Mouse (Mus musculus): ENCODE measurements around the gene Acaa1b. TPM values are rescaled to one million over a fixed set of nuclear protein-coding genes. Genes with fewer than 3 reads are reported as not detected.

The Acaa1b gene
- total RNA-seq (2022): 1 to 10 TPM; 1.0 to 2.5 (median 2.0) TPM

DNA sequence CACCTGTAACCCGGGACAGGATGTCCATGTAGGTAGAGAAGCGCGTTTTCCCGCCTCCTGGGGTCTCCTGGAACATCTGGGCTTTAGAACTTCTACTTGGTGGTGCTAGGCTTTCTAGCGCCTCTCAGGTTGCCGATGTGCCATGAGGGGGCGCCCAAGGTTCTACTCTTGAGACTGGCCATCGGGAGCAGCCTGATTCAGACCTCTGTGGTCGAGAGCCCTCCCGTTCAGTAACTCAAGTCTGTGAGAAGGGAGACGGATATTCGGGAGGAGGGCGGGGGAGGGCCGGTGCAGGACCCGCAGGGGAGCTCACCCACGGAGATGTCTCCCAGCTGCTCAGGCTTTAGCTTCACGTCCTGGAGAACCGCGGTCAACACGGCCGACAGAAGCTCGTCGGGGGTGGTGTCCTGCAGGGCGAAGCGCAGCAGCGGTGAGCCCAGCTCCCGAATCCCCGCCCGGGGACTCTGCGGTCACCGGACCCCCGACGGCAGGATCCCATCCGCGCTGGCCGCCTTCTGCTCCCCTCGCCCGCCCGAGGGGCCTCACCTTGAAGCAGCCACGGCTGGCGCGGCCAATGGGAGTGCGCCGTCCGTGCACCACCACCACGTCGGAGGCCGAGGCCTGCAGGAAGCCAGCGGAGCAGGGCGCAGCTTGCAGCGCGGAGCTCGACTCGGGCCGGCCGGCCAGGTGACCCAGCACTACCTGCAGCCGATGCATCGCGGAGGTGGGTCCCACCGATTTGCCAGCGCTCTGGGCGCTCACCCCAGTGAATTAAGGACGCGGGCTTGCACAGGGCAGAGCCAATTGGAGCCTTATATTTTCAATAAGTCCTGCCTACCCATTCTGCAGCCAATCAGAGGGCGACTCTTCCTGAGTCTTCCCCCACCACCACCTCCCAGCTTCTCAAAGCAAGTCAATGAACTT lies at the start of gene Acaa1b:
Gene Acaa1b (minus strand): TSS at position 816 of the 924 bp plus-strand sequence.
- peak in 1 of 2 experiments; percentile 52 for DNase-seq (ENCODE audit: low spot score in 2 of 2)

DNA sequence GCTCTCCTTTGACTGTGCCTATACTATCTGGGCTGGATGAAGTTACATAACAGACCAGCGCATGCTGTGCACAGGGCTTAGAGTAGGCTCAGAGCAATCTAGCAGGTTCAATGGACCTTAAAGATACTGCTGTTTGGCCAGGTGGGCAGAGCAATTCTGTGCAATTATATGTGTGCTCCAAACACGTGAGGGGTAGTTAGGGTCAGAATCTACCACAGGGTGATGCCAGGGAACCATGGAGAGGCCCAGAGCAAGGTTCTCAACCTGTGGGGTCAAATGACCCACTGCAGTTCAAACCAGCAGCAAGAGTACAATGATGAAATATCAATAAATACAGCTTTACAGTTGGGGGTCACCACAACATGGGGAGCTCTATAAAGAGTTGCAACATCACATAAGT lies 49.8 kb upstream of the Acaa1b start:
- no peak for DNase-seq (ENCODE audit: low spot score in 2 of 2)

DNA sequence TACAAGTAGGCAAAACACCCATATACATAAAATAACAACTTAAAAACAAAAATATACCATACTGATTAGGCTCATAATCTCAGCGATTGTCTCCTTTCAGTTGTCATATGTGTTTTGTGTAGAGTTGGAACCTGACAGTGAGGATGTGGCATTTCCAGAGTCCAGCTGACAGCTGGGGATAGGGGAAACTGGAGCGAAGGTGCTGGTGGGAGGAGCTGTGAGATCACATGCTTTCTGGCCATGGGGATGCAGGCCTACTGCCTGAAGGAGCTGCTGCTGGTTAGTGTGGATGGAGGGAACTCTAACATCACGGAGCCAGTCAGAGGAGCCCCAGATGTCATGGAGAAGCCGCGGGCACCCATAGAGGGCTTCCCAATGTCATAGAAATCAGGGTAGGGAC lies 48.9 kb upstream of the Acaa1b start:
- no peak for DNase-seq (ENCODE audit: low spot score in 2 of 2)

GRCm38 (mm10) chr9:119203617-119204016 lies 46.7 kb upstream of the Acaa1b start:
- no peak for DNase-seq (ENCODE audit: low spot score in 2 of 2)

DNA sequence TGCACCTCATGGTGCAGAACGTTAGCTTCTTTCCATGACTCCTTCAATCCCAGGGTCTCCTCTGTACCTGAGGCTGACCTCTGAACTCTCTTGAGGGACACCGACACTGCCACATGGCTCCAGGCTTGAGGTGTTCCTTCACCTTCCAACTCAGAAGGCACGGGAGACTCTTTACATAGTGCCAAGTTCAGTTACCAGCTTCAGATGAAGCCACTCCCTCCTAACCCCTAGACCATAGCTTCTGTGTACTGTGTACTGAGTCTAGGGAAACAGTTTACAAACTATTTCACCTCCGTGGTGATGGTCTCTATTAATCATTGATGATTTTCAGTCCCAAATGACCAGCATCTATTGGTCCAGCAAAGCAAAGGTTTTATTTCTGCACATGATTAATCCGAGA lies 44.8 kb upstream of the Acaa1b start:
- DNase-seq (ENCODE audit: low spot score in 2 of 2): no peak

GRCm38 (mm10) chr9:119199151-119199861 lies 42.4 kb upstream of the Acaa1b start:
- no peak for DNase-seq (ENCODE audit: low spot score in 2 of 2)

- peak in 1 of 2 experiments; percentile 8 for DNase-seq (ENCODE audit: low spot score in 2 of 2)
Observed at GRCm38 (mm10) chr9:119192202-119192990, 35.5 kb upstream of the Acaa1b start.

- no peak for DNase-seq (ENCODE audit: low spot score in 2 of 2)
Observed at GRCm38 (mm10) chr9:119181241-119181728, 24.4 kb upstream of the Acaa1b start.

DNA sequence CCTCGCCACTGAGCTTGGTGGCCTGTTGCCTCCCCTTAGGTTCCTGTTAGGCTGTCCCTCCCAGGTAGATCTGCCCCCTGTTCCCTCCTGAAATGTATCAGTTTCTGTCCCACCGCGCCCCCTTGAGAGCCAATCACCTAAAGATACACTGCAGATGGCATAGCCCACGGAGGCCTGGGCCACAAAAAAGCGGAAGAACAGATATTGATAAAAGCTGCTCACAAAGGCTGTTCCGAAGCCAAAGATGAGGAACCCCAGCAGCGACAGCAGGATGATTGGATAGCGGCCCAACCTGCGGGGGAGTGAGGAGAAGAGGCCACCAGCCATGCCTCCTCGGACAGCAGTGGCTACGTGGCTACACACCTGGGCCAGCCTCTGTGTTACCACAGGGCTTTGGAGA lies 22.4 kb upstream of the Acaa1b start:
- no peak for DNase-seq (ENCODE audit: low spot score in 2 of 2)

DNA sequence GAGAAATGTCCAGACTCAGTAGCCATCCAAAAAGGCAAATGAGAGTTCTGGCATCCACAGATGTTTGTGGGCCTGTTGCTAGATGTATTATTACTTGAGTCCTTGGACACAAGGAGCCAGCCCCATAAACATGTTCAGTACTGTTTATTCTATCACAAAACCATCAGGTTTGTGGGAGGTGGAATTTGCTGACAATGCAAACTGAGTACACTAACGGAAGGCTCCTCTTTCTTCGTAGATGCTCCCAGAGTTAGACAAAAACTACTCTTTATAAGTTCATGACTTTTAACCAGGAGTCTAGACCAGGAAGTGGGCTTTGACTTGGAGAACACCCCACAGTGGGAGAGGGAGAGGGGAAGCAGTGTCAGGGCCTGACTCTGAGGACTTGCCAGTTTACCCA lies 10.7 kb upstream of the Acaa1b start:
- no peak for DNase-seq (ENCODE audit: low spot score in 2 of 2)

GRCm38 (mm10) chr9:119165548-119165947 lies 8.7 kb upstream of the Acaa1b start:
- DNase-seq (ENCODE audit: low spot score in 2 of 2): no peak

GRCm38 (mm10) chr9:119164743-119165142 lies 7.8 kb upstream of the Acaa1b start:
- no peak for DNase-seq (ENCODE audit: low spot score in 2 of 2)

DNA sequence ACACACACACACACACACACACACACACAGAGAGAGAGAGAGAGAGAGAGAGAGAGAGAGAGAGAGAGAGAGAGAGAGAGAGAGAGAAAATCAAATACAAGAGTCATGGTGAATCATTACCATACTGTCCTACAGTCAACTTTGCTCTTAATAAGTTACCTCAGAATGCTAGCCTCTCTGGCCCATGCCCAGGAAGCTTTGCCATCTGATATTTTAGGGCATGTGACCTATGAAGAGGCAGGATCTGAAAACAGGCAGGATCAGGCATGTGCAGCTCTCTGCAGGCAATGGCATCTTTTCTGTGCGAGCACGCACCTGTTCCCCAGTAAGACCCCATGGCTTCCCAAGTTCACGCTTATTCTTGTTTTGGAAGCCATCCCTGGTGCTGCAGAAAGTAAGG lies 3.8 kb upstream of the Acaa1b start:
- no peak for DNase-seq (ENCODE audit: low spot score in 2 of 2)

GRCm38 (mm10) chr9:119158861-119159260 lies 2.0 kb upstream of the Acaa1b start, which contains the start of gene Gm47289:
Gm47289 (plus strand) TSS chr9:119159161.
- DNase-seq (ENCODE audit: low spot score in 2 of 2): no peak

DNA sequence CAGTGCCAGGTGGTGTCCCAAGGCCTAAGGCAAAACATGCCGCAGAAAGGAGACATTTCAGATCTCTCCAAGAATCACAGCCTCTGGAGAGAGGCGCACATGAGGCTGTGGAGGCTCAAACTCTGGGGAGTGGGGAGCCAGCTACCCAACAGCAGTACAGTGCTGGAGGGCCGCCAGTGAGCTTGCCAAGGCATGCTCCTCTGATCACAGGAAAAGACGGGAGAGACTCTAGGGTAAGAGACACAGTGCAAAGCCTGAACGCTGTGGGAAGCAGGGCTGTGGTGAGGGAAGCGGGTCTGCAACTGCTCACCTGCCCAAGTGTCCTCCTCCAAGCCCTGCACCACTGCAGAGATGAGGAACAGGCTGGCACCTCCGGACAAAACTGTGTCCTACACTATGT lies 1.1 kb downstream of the Acaa1b start:
- DNase-seq (ENCODE audit: low spot score in 2 of 2): no peak

- no peak for DNase-seq (ENCODE audit: low spot score in 2 of 2)
Observed at GRCm38 (mm10) chr9:119155416-119155815, 1.5 kb downstream of the Acaa1b start.

DNA sequence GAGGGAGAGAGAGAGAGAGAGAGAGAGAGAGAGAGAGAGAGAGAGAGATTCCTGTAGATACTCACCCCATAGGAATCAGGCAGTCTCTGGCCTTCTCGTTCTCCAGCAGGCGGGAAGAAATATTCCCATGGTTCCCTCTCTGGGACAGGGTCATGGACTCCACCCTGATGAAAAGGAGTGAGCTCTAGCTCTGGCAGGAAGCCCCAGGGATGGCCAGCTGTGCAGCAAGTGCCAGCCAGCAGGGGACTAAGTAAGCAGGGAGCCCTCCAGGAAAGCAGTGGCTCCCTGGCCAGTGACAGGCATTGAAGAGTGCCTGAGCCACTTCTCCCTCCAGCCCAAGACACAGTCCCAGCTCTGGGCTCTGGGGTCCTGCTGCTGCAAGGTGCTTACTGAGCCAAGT lies 5.1 kb downstream of the Acaa1b start:
- no peak for DNase-seq (ENCODE audit: low spot score in 2 of 2)

- no peak for DNase-seq (ENCODE audit: low spot score in 2 of 2)
Observed at GRCm38 (mm10) chr9:119149601-119150000, 7.3 kb downstream of the Acaa1b start.

GRCm38 (mm10) chr9:119146098-119146770 lies 10.7 kb downstream of the Acaa1b start:
- no peak for DNase-seq (ENCODE audit: low spot score in 2 of 2)

DNA sequence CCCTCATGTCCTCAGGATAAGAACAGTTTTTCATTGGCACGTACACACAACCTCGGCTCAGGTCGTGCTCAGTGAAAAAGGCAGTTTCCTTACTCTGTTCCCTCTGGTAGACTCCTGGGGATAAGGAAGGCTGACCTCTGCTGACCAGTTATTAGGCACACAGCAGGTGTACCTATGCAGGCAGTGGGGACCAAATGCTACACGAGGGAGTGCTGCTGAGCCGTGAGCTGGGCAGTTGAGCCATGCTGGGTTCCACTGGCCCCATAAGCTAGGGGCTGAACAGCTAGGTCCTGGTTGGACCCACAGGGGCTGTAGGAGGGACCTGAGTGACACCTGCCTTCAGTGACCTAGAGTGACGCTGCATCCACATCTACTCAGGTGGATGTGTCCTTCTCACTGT lies 11.3 kb downstream of the Acaa1b start:
- no peak for DNase-seq (ENCODE audit: low spot score in 2 of 2)

DNA sequence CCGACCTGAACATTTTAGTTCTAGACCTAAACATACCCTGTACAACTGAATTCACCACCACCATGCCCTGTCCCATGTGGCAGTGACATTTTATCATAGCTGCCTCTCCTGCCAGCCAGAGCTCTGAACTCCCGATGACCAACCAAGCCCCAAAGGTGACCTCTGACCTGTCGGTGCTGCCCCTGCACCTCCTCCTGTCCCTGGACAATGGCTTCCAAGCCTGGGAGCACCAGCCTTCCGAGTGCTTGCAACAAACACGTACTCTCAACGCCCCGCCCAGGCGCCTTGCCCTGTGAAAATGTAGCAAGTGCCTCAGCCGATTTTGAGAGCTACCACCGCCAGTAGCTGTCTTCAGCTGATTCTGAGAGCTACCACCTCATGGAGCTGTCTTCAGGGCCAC lies 11.8 kb downstream of the Acaa1b start:
- DNase-seq (ENCODE audit: low spot score in 2 of 2): no peak

Data from left cerebral cortex, adult 8-10 months (tissue).